Mouse (Mus musculus) CH12F3 (cell line): ENCODE results near the gene Islr.

Experiments used
- in situ Hi-C: fragments of 300-500 bp; cut with MboI; formaldehyde crosslinking; loops from 2 replicates; pipeline ENCODE4 v1.14.3; 2020; ENCODE audit warnings: low sequenced_read_pairs

Islr gene

DNA sequence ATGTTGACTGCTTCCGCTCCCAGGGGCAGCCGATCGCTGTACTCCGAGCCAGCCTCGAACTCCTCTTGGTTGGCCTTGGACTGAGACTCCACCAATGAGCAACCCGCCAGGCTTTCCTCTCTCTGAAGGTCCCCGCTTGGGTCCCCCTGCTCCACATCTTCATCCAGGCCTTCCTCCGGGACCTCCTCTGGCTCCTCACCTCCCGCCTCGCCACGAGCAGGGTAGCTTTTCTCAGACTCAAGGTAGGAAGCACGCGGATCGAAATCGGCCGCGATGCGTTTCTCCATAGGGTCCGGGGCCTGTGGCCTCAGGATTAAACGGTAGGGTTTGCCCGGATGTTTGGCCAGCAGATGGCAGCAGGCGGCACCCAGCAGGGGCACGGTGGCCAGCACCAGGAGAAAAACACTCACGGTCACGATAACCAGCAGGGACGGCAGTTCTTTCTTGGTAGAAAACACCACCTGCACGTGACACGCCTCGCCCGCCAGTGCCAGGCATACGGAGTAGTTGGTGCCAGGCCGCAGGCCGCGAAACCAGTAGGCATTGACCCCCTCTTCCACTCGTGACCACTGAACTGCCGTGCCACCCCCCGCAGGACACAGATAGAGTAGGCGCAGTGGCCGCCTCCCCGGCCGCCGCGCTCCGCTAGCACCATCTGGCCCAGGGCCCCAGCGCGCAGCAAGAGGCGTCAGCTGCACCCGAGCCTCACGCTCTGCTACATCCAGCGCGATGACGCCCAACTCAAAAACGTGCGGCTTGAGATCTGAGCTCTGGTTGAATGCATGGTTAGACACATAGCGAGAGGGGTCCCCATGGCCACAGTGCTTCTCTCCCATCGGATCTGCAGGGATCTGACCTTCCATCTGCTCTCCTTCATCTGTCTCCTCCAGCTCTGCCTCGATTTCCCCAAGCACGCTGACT is 6.1 kb downstream of the Islr start:
- in situ Hi-C loops: no loop called here

DNA sequence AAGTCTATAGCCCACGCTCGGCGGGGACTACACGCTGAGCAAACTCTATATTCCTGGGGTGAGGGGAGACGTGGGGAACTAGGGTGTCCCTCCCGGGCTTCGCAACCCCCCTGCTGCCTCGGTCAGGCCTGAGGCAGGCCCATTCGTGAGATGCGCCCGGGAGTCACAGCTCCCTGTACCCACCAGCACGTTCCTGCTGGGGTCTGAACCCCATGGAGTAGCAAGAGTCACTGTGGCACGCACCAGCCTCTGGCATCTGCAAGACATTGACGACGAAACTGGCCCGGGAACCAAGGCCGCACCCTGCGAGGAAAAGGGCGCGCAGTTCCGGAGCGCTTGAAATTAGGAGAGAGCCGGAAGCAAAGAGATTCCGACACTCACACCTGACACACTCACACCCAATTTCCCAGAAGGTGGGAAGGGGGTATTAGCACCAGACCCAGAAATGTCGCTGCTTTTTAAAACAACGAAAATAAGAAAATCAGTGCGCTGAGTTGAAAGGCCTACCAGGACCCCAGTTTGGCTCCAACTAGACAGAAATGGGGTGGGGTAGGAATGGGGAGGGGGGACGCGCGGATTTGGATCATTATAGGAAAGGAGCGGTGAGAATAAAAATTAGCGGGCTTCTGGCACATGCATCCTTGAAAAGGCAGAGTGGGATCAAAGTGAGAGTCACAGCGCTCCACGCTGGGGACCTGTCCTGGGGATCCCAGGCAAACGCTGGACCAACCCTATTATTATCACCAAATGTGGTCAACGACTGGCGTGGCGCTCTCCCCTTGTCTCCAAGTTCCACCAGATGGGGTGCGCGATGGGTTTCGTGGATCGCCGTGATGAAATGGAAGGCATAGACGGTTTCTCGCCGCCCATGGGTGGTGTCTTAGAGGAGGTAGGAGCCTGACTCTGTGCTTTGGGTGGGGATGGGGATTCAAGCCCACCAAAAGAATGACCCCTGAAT is 7.2 kb downstream of the Islr start:
- in situ Hi-C loops: no loop called here

DNA sequence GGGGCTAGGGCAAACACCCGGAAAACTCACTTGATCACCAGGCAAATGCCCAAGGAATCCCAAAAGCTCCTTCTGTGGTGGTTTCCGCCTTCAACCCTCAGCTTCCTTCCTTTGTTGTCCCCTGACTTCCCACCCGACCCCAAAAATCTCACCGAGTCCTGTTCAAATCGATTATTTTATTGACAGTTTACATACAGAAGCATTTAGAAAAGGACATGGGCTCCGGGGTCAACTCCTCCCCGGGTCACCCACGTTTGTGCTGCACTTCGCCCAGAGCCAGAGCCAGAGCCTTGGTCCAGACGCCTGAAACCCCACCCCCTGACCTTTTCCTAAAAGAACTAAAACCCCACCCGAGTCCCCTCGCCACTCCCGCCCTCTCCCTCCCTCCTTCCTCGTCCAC is 8.0 kb downstream of the Islr start:
- in situ Hi-C loops: no loop called here

DNA sequence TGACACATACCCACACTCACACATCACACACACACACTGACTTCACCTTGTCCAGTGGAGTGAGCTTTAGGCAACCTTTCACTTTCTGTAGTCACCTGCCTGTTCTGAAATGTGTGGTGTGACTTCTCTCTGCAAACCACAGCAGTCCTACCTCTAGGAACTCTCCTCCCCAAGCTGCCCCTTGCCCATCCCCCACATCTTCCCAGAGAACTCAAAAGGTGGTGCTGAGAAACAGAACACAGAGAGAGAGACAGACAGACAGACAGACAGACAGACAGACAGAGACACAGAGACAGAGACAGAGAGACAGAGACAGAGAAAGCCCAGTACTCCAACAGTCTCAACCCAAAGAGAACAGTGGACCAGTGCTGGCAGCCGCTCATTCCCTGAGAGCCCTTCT is 8.4 kb downstream of the Islr start:
- in situ Hi-C loops: no loop called here

DNA sequence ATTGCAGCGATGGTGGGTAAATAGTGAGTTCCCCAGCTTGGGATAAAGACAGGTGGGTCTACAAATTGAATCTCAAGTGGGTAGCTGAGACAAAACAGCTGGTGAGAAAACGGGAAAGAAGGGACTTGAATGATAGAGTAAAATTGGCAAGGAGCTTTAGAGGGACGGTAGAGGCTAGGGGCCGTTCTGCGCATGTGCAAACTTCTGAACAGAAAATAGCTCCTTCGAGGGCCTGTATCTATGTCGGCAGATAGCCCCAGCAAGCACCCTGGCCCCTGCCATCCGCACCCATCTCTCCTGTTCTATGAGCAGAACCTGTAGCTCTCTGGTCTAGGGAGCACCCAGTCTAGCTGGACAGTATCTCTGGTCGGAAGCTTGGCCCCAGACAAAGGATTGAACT is 9.9 kb downstream of the Islr start:
- in situ Hi-C loops: no loop called here

DNA sequence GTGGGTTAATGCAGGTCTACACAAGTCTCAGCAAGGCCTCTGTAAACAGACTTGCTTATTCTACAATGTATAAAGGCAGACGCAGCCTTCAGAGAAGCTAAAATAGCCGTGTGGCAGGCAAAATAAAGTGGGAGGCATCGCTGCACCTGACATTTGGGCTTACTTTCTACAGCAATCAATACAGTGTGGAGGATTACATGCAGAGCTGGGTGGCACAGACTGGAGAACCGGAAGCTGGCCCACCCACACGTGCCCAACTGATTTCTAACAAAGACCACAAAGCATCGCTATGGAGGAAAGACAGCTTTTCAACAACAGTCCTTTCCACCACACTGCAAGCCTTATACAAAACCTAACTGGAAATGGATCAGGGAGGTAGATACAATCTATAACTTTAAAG is 19.6 kb downstream of the Islr start:
- in situ Hi-C loops: no loop called here

DNA sequence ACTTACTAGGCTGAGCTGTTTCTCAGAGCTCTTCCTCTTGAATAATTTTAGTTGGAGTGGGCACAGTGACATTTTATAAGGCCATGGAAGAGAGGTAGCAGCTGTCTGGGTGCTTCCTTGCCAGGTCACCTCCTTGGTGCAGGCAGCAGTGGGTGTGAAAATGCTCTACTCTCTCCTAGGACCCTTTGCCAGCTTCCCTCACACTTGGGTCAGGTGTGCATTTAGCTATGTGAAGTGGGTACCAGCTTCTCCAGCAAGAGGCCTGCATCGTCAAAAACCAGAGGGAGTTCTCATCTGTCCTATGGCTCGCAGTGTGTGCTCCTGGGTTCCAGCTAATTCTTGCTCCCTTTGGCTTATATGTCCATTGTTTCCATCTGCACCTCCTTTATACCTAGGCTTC is 24.7 kb downstream of the Islr start:
- in situ Hi-C loops: no loop called here

DNA sequence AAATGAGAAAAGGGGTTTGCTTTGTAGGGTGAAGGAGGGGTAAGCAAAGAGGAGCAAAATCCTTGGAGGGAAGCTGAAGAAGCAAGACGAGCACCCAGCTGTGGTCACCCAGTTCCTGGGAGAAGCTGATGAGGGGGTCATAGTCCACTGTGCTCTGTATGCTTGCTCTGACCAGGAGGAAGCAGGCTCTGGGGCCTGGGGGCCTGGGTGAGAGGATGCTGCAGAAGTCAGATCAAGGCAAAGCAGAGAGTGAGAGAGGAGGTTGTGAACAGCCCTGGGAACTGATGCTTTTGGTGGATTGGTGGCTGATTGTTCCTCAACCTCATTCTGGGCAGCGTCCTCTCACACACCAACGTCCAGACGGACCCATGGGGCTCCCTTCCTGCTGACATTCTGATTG is 26.9 kb downstream of the Islr start:
- in situ Hi-C loops: no loop called here

DNA sequence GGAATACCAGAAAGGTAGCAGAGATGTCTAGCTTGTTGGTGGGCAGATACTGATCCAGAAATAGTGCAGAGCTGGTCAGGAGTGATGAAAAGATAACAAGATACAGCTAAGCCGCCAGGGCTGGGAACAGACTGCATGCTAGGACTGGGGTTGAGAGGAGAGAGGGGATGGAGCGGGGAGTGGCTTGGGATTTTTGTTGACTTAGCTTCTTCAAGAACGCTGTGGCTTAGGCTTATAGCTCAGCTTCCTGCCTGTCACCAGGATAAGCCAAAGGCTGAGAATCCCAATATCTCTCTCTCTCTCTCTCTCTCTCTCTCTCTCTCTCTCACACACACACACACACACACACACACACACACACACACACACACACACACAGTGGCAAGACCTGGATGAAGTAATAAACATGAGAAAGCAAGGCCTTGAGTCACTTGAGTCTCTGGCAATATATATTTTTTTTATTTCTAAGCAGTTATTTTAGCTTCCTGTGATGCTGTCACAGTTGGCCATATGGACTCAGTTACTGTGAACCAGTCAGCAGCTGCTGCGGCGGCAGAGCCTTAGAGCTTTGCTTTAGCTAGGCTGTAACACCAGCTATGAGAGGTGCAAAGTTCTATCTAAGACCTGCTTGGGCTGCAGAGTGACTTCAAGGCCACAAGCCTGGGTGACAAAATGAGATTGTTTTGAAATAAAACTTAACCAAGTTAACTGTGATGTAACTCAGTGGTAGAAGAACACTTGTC is 28.2 kb downstream of the Islr start:
- in situ Hi-C loops: no loop called here

DNA sequence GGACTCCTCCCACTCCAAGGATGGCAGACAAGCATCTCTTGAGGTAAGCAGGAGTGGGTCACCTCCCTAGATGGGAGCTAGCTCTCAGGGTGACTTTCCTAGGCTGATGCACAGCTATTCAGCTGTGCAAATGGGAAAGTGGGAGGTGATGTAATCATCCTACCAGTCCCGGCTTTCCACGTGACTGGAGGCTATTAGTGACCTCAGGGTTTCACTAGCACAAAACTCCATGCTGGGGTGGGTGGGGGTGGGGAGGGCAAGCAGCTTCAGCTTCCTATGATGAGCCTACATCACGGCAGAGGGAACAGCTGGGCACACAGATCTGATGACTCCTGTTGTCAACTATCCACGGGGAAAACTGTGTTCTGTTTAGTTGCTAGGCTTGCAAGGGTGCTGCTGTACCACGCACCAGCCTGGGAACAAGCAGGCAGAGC is 29.3 kb downstream of the Islr start:
- in situ Hi-C loops: no loop called here

DNA sequence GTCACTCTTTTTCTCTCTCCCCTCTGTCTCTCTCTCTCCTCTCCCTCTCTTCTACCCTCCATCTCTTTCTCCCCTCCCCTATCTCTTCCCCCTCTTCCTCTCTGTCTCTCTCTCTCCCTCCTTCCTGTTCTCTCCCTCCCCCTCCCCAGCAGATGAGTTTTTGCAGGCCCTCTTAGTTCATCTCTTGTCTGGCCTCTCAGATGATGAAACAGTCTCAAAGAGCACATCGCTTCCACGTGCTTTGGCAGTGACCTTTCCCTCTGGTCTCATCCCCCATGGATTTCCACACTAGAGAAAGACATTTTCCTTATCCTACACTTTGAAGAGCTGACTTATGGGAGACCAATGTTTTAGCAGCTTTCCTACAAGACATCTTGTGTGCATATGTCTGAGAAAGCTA is 31.2 kb downstream of the Islr start:
- in situ Hi-C loops: no loop called here

DNA sequence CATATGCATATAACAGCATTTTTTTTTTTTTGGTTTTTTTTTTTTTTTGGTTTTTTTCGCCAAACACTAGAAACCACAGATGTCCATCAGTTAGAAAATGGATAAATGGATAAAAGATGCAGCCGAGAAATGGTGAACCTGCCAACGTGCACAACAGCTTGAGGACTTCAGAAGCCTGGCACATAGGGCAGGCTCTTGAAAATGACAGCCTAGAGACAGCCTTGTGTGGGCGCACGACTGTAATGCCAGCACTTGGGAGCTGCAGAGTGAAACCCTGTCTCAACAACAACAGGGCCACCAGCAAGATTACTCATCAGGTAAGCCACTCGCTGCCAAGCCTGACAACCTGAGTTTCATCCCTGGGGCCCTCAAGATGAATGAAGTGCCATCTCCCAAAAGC is 34.7 kb downstream of the Islr start:
- in situ Hi-C loops: no loop called here

DNA sequence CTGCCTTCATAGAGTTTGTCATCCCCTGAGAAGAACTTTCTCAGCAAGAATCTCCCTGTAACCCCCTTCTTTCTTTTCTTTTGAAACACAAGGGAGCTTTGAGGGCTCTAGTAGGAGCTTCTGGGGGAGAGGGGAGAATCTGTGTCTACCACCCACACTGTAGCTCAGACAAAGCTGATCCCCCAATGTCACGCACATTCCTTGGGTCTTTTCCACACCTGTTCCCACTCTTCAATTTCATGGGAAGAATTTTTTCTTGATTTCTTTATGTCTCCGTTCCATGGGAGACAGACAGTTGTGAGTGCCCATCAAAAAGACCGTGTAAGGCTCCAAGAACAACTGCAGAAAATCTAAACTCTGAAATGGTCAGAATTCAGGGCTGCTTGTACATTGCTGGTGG is 35.2 kb downstream of the Islr start:
- in situ Hi-C loops: no loop called here

DNA sequence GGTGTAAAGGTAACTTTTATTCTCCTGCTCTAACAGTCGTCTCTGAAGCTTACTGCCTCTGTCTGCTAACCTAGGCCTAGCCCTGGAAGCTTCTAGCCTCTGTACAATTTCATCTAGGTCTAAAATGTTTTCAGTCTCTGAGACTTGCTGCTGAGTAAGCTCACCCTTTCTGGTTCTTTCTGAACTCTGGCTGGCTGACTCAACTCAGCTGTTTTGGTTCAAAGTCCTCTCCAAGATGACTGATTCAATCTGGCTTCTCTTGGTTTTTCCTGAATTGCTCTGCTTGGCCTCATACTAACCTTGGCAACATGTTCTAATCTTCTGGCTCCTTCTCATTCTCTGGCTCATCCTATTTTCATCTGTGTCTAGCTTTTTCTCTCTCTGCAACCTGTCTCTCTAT is 38.3 kb downstream of the Islr start:
- in situ Hi-C loops: no loop called here

DNA sequence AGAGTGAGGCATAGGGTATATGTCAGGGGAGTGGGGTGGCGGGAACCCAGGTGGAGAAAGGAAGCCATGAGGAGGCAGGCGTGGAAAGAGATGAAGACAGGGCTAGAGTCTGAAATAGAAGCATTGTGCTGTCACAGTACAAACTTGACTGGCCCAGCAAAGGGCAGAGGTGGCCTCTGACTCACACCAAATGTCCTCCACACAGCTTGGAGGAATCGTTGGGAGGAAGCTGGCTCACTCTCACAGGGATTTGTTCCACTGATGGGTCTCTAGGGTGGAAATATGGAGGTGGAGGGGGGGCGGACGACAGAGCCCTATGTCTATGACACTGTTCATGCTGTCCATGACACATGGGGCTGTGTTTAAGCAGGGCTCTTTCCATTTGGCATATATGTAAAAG is 41.0 kb downstream of the Islr start:
- in situ Hi-C loops: no loop called here

DNA sequence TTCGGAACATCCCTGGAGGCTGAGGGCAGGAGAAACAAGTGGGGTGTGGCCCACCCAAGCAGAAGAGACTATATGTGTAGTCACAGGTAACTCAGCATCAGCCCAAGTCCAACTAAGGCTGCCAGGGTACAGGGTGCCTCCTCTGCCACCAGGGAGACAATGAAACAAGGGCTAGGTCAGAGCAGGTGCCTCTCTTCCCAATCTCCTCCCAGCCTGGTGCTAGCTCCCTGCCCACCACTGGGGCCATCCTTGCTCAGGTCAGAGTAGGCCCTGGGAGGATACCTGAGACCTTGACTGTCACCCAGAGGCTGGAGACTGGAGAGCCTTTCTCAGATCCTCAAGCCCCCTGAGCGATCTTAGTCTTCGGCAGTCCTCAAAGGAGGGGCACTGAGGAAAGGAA is 41.9 kb downstream of the Islr start:
- in situ Hi-C loops: no loop called here

DNA sequence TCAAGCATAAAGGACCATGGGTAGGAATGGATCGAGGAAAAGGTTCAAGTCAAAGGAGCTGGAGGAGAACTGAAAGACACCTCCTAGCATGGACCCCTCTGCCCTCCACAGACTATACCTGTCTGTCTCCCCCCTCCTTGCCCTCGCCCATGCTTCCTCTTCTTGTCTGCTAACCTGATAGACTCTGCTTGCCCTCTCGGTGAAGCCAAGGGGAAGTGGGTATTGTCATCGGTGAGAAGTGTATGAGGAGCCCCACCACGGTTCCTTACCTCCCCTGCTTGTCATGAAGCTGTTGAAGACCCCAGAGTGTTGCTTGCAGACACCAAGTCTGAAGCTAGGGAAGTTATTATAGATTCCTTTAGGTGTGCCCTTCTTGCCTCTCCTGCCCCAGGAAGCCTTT is 43.8 kb downstream of the Islr start:
- in situ Hi-C loops: no loop called here

DNA sequence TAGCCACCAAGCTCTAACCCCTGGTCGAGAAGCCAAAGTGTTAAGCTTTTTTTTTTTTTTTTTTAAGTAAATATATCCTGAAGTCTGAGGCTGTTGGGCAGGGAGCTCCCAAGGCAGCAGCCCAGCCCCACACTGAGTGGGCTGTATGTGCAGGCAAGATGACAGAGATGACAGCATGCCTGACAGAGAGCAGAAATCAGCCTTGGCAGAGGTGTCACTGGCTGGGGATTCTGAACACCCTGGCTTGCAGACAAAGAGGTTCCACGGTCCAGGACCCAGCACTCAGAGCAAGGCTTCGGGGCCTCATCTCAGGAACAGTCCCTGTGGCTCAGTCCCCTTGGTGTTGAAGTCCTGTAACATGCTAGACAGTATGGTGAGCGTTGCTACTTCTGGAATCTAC is 44.3 kb downstream of the Islr start:
- in situ Hi-C loops: no loop called here

DNA sequence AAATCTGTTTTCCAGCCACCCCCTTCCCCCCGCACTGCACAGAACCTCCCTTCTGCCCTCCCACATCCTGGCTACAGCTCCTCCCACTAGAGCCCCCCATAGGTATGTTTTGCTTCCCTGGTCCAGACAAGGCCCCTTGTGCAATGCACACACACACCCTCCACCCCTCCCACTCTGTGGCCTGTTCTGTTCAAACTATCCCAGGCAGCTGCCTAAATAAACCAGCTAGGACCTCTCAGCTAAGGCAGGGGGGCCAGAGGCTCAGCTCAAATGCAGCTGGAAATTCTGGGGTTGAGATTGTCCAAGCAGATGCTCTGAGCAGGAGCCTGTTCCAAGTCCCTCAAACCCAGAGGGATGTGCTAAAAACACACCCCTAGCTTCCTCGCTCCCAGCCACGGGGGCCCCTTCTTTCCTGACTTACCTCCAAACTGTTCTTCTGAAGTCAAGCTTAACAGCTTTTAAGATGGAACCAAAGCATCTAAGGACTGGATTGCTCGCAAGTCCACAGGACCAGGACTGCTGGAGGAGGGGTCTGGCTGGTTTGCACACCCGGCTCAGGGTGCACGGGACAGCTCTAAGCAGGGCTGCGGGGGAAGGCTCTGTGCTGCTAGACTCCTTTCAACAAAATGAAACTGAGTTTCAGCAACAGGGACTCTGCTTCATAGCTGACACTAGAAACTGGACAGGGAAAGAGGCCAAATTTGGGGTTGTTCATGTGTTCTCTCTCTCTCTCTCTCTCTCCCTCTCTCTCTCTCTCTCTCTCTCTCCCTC is 45.4 kb downstream of the Islr start:
- in situ Hi-C loops: no loop called here

DNA sequence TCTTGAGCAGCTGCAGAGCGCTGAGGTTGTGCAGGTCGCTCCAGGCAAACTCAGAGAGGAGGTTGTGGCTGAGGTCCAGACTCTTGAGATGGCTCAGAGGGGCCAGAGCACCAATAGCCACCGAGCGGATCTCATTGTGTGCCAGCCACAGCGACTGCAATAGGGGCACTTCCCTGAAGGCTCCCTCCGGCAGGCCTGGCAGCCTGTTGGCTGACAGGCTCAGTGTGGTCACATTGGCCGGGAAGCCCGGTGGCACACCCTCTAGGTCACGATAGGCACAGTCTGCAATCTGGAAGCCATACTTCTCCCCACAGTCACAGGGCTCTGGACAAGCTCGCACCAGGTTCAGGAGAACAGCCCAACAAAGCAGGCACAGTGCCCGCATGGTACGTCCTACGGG is 46.3 kb downstream of the Islr start:
- in situ Hi-C loops: no loop called here
